Mouse (Mus musculus) liver, postnatal 0 days (tissue): ENCODE results near the gene Olfr299. TPM values are rescaled to one million over a fixed set of nuclear protein-coding genes. Genes with fewer than 3 reads are reported as not detected.

Experiments used
- ATAC-seq: fragments of 200-750 bp; cut with Nextera tagmentation; 2 replicates; pipeline ENCODE4 v1.8.0; 2017; ENCODE audit warnings: mild to moderate bottlenecking, moderate library complexity
- DNase-seq: peaks from one replicate; pipeline ENCODE4 v3.0.0-alpha.2; 2016
- H3K27ac ChIP-seq: fragments of 300-500 bp; sonication (generic); 2 replicates; pipeline ENCODE4 v1.5.1; 2014; ENCODE audit warnings: antibody characterized with exemption, moderate library complexity, mild to moderate bottlenecking, low read depth
- H3K27me3 ChIP-seq: fragments of 300-500 bp; sonication (generic); 2 replicates; pipeline ENCODE4 v1.6.1; 2014; ENCODE audit warnings: low read length, control low read depth, mixed read lengths; ENCODE audit not compliant: insufficient read depth
- H3K36me3 ChIP-seq: fragments of 300-500 bp; sonication (generic); replicated peaks from 2 replicates; pipeline ENCODE4 v1.6.1; 2014; ENCODE audit warnings: mild to moderate bottlenecking, control low read depth, low read length, moderate library complexity, mixed read lengths; ENCODE audit not compliant: insufficient read depth
- H3K4me1 ChIP-seq: fragments of 300-500 bp; sonication (generic); 2 replicates; pipeline ENCODE4 v1.6.1; 2014; ENCODE audit warnings: antibody characterized with exemption, mild to moderate bottlenecking, control low read depth; ENCODE audit not compliant: insufficient read depth
- H3K4me2 ChIP-seq: fragments of 300-500 bp; sonication (generic); 2 replicates; pipeline ENCODE4 v1.6.1; 2014; ENCODE audit warnings: low read depth, mild to moderate bottlenecking, low read length, moderate library complexity, mixed read lengths
- H3K4me3 ChIP-seq: fragments of 300-500 bp; sonication (generic); 2 replicates; pipeline ENCODE4 v1.5.1; 2014; ENCODE audit warnings: low read depth, low read length
- H3K9ac ChIP-seq: fragments of 300-500 bp; sonication (generic); replicated peaks from 2 replicates; pipeline ENCODE4 v1.6.1; 2014; ENCODE audit warnings: mild to moderate bottlenecking, moderate library complexity
- H3K9me3 ChIP-seq: fragments of 300-500 bp; sonication (generic); 2 replicates; pipeline ENCODE4 v1.6.1; 2016; ENCODE audit warnings: mild to moderate bottlenecking, control low read depth, low read length, mixed read lengths
- CTCF ChIP-seq: sonication (generic); IDR thresholded peaks from 2 replicates; pipeline ENCODE4 v1.5.1; 2016; ENCODE audit warnings: antibody characterized with exemption, low read depth
- EP300 ChIP-seq: IDR thresholded peaks from 2 replicates; pipeline ENCODE4 v1.6.1; 2016; ENCODE audit warnings: antibody characterized with exemption, low read depth, mild to moderate bottlenecking
- WGBS: fragments of 180-500 bp; shearing (Covaris S2); extraction: QIAGEN DNeasy Blood & Tissue Kit; methylation state at CpG from one replicate; pipeline ENCODE4 v1.1.7; 2014; ENCODE audit not compliant: insufficient replicate concordance; 5-methylcytosine and 5-hydroxymethylcytosine counted together
- polyA plus RNA-seq: library from polyadenylated mRNA; unstranded; fragments of >200 nt; fragmentation: Nextera tagmentation; extraction: Ambion mirVana; gene quantifications from 2 replicates; pipeline ENCODE4 v1.2.1, GENCODE M21; 2015

The Olfr299 gene
- not detected in 2 replicates for polyA plus RNA-seq

DNA sequence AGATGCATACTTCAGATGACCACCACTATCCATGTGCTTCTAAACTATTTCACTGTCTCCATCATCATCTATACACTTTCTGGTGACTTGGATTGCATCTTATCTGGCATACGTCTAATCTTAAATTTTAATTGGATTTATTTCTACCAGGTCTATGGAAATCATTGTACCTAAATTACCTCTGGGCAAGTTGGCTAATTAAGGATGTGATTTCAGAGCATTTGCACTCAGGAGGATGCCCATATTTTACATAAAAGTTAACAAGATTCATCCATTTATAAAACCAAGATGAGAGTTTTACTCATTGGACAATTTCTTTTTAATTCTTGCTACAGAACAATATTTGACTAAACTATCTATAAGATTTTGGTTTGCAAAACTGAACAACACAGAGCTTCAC lies at the start of gene Olfr299:
TSS of gene Olfr299 (plus strand) at position 301 of the 400 bp plus-strand sequence.
- no peaks in the 10 kb centered on the region for H3K27me3 ChIP-seq
- 85% methylated on average over 1 of the region's 1 CpGs for WGBS
- H3K4me3 ChIP-seq: no peak within 1 kb of the TSS
- no peaks in the 10 kb centered on the region for H3K9me3 ChIP-seq
- H3K36me3 ChIP-seq: no peaks in the 10 kb centered on the region
- no peak within 1 kb of the TSS for H3K4me2 ChIP-seq
- DNase-seq (no peak), ATAC-seq (no peak)
- TF ChIP-seq CTCF (no peak), EP300 (no peak)
- no peaks in the 10 kb centered on the region for H3K4me1 ChIP-seq
- H3K9ac ChIP-seq: no peak within 1 kb of the TSS
- H3K27ac ChIP-seq: no peak within 1 kb of the TSS

GRCm38 (mm10) chr7:86492384-86492783 lies 32.7 kb downstream of the Olfr299 start, which contains the start of gene Olfr298:
TSS of gene Olfr298 (minus strand) at chr7:86492484.
- no peak for TF ChIP-seq EP300
- no peak for DNase-seq
- ATAC-seq: no peak
- WGBS: 72% methylated on average over 1 of the region's 1 CpGs
- Histone ChIP-seq H3K9me3 (no peaks in the 10 kb centered on the region), H3K9ac (no peak within 1 kb of the TSS), H3K27ac (no peak within 1 kb of the TSS), H3K4me1 (no peaks in the 10 kb centered on the region), H3K4me2 (no peak within 1 kb of the TSS), H3K36me3 (no peaks in the 10 kb centered on the region), H3K27me3 (no peaks in the 10 kb centered on the region), H3K4me3 (no peak within 1 kb of the TSS)

Other genes starting within 250 kb of the Olfr299 start
- gene Vmn2r76, start 213.6 kb upstream of the Olfr299 start, polyA plus RNA-seq: not detected in 2 replicates
- not detected in 2 replicates for gene Olfr310, start 182.7 kb upstream of the Olfr299 start, polyA plus RNA-seq
- not detected in 2 replicates for gene Olfr309, start 146.2 kb upstream of the Olfr299 start, polyA plus RNA-seq
- not detected in 2 replicates for gene Olfr308, start 134.3 kb upstream of the Olfr299 start, polyA plus RNA-seq
- gene Olfr307, start 122.3 kb upstream of the Olfr299 start, polyA plus RNA-seq: not detected in 2 replicates
- gene Olfr305, start 93.0 kb upstream of the Olfr299 start, polyA plus RNA-seq: not detected in 2 replicates
- gene Olfr304, start 73.3 kb upstream of the Olfr299 start, polyA plus RNA-seq: not detected in 2 replicates
- not detected in 2 replicates for gene Olfr303, start 62.1 kb upstream of the Olfr299 start, polyA plus RNA-seq
- gene Olfr301, start 56.1 kb upstream of the Olfr299 start, polyA plus RNA-seq: not detected in 2 replicates
- gene Olfr298, start 32.6 kb downstream of the Olfr299 start, polyA plus RNA-seq: not detected in 2 replicates
- not detected in 2 replicates for gene Olfr297, start 60.0 kb downstream of the Olfr299 start, polyA plus RNA-seq
- gene Olfr295, start 123.9 kb downstream of the Olfr299 start, polyA plus RNA-seq: not detected in 2 replicates
- not detected in 2 replicates for gene Olfr294, start 156.7 kb downstream of the Olfr299 start, polyA plus RNA-seq
- not detected in 2 replicates for gene Olfr293, start 189.1 kb downstream of the Olfr299 start, polyA plus RNA-seq
- gene Olfr292, start 228.4 kb downstream of the Olfr299 start, polyA plus RNA-seq: not detected in 2 replicates